Mouse (Mus musculus): ENCODE results near the gene Prkag3.

- no peak for TF ChIP-seq POLR2A (IDR thresholded peaks at IDR 0.05; ENCODE audit: borderline replicate concordance, control insufficient read depth, low read depth, low read length)
- no peak for TF ChIP-seq CTCF (IDR thresholded peaks at IDR 0.05; ENCODE audit: control insufficient read depth, insufficient read depth, low read length)
These were observed 12.0 kb downstream of the Prkag3 start for GRCm38 (mm10) chr1:74736977-74737376.

Data from bone marrow, adult 2 months (tissue).